29 mouse cellular contexts compared by ENCODE assay signal in the genomic region with DNA sequence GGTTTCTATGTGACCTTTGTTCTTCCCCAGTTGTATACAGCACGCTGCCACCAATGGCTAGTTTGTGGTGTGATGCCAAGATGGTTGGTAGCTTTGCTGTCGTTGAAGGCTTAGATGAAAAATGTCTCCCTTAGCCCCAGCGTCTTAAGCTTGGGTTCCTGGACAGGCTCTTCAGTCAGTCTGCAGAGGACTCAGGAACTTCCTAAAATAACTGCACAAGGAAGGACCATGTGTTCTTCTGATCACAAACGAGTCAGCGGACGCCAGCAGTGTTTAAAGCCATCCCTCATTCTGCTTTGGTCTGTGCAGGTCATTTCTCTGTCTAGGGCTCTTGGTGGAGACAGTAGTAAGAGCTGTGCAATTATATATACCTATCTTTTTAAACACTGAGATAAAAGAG. TPM values are rescaled to one million over a fixed set of nuclear protein-coding genes. Genes with fewer than 3 reads are reported as not detected.
DNase-seq lines count a peak whose midpoint lies in the region; ATAC-seq and TF ChIP-seq lines count a peak whose summit lies in the region.
"Had no signal": no experiment of that assay in that cellular context is flagged by ENCODE, and none has a peak within 500 bp of the region (broad histone marks: within the 10 kb centered on the region; RNA-seq: fewer than 3 reads in every experiment).

No protein-coding gene starts in this region.

- WGBS in heart, embryonic 10.5 days: 62% methylated on average over 6 of the region's 6 CpGs
- 53% methylated on average over 6 of the region's 6 CpGs for WGBS in liver, postnatal 0 days (ENCODE audit: insufficient replicate concordance)

- H3K27me3 ChIP-seq in heart, embryonic 10.5 days (ENCODE audit: insufficient read depth, poor library complexity, severe bottlenecking): no peaks in the 10 kb centered on the region
- H3K27me3 ChIP-seq in liver, postnatal 0 days (ENCODE audit: insufficient read depth, low read length): no peaks in the 10 kb centered on the region
- H3K27me3 ChIP-seq: limb, embryonic 15.5 days; liver, embryonic 13.5 days; neural tube, embryonic 12.5 days; Patski had no signal

- no peak overlapping the region for H3K4me3 ChIP-seq in heart, embryonic 10.5 days
- no peak overlapping the region for H3K4me3 ChIP-seq in liver, postnatal 0 days (ENCODE audit: low read depth, low read length)
- H3K4me3 ChIP-seq: erythroblast, embryonic 14.5 days; limb, embryonic 10.5 days; limb, embryonic 15.5 days; liver, embryonic 13.5 days; midbrain, embryonic 10.5 days; myocyte; neural tube, embryonic 12.5 days had no signal

- H3K36me3 ChIP-seq in heart, embryonic 10.5 days: peaks cover 99% of the 10 kb centered on the region
- H3K36me3 ChIP-seq in liver, postnatal 0 days (replicated peaks; ENCODE audit: insufficient read depth, low read length): peaks cover 78% of the 10 kb centered on the region

- H3K4me2 ChIP-seq in liver, postnatal 0 days (ENCODE audit: low read depth, low read length): no peak overlapping the region
- H3K4me2 ChIP-seq: hindbrain, embryonic 14.5 days; limb, embryonic 15.5 days; liver, embryonic 13.5 days; lung, embryonic 14.5 days; neural tube, embryonic 12.5 days had no signal

- peak; percentile 90 for DNase-seq in heart, adult 11 months
- no peak for DNase-seq in heart, embryonic 10.5 days (ENCODE audit: low spot score)
- peak; percentile 28 for DNase-seq in kidney, adult 9 months
- DNase-seq in kidney, adult 11 months: no peak
- DNase-seq in layer of hippocampus, adult 9-11 months: peak; percentile 22
- no peak for DNase-seq in layer of hippocampus, postnatal 25 days (ENCODE audit: extremely low spot score in 1 of 2, low spot score in 1 of 2)
- peak; percentile 55 for DNase-seq in brain, adult 2 months (ENCODE audit: low read depth, low spot score)
- DNase-seq in liver, postnatal 0 days: no peak
- DNase-seq: adrenal gland, postnatal 10 days; cerebellum, postnatal 10 days; gastrocnemius, postnatal 25 days; liver, embryonic 13.5 days; lung, embryonic 14.5 days; lung, postnatal 14 days; right cerebral cortex, adult 18-20 months; spleen, adult 18-20 months; thymus, adult 18-20 months; thymus, postnatal 25 days had no signal

- no peak for TF ChIP-seq EP300 in liver, postnatal 0 days (IDR thresholded peaks at IDR 0.05; ENCODE audit: low read depth)

- no peak for ATAC-seq in liver, postnatal 0 days
- ATAC-seq: forebrain, embryonic 16.5 days; intestine, postnatal 0 days; Patski had no signal

- H3K27ac ChIP-seq in heart, embryonic 10.5 days: no peak overlapping the region
- no peak overlapping the region for H3K27ac ChIP-seq in liver, postnatal 0 days (ENCODE audit: low read depth)
- H3K27ac ChIP-seq: hindbrain, embryonic 14.5 days; limb, embryonic 10.5 days; limb, embryonic 15.5 days; liver, embryonic 13.5 days; midbrain, embryonic 10.5 days; neural tube, embryonic 12.5 days; stomach, postnatal 0 days had no signal

- no peak for TF ChIP-seq CTCF in liver, postnatal 0 days (IDR thresholded peaks at IDR 0.05; ENCODE audit: low read depth)

- no peaks in the 10 kb centered on the region for H3K4me1 ChIP-seq in heart, embryonic 10.5 days
- H3K4me1 ChIP-seq in liver, postnatal 0 days (ENCODE audit: insufficient read depth): no peaks in the 10 kb centered on the region
- H3K4me1 ChIP-seq: limb, embryonic 10.5 days; limb, embryonic 15.5 days; liver, embryonic 13.5 days; midbrain, embryonic 10.5 days; neural tube, embryonic 12.5 days had no signal

- no peak overlapping the region for H3K9ac ChIP-seq in liver, postnatal 0 days (replicated peaks)
- H3K9ac ChIP-seq: hindbrain, embryonic 14.5 days; limb, embryonic 15.5 days; liver, embryonic 13.5 days; lung, embryonic 14.5 days; neural tube, embryonic 12.5 days had no signal

- no peaks in the 10 kb centered on the region for H3K9me3 ChIP-seq in heart, embryonic 10.5 days
- H3K9me3 ChIP-seq in liver, postnatal 0 days (ENCODE audit: low read length): no peaks in the 10 kb centered on the region
- H3K9me3 ChIP-seq: limb, embryonic 10.5 days; limb, embryonic 15.5 days; liver, embryonic 13.5 days; midbrain, embryonic 10.5 days; neural tube, embryonic 12.5 days had no signal

RNA-seq across cellular contexts. Expression of a gene that starts 20.8 kb away (rescaled TPM):
- 54.8 and 62.9 TPM in 2 replicates for polyA plus RNA-seq in heart, embryonic 10.5 days (2016; fragmentation: Nextera tagmentation; extraction: Ambion mirVana)
- total RNA-seq in layer of hippocampus, postnatal 25 days (2021): 10 to 100 TPM; 37.6 to 39.4 TPM
- 18.2 and 19.0 TPM in 2 replicates for polyA plus RNA-seq in liver, postnatal 0 days (2015; fragmentation: Nextera tagmentation; extraction: Ambion mirVana)

RNA-seq across cellular contexts. Expression of a gene that starts 35.7 kb away (rescaled TPM):
- 3.1 and 3.9 TPM in 2 replicates for polyA plus RNA-seq in heart, embryonic 10.5 days (2016; fragmentation: Nextera tagmentation; extraction: Ambion mirVana)
- total RNA-seq in layer of hippocampus, postnatal 25 days (2021): 10 to 100 TPM; 15.7 to 17.4 TPM
- polyA plus RNA-seq in liver, postnatal 0 days (2015; fragmentation: Nextera tagmentation; extraction: Ambion mirVana): 9.5 and 10.3 TPM in 2 replicates
- total RNA-seq: gastrocnemius, postnatal 25 days had no signal

Comparison
In these comparisons a context has a peak if more than half of its experiments do, and no peak if none do; other contexts are left out.
1. DNase-seq: peak in heart, adult 11 months (single experiment), kidney, adult 9 months (single experiment), layer of hippocampus, adult 9-11 months (single experiment) and brain, adult 2 months (single experiment); none in heart, embryonic 10.5 days (single experiment), kidney, adult 11 months (single experiment), layer of hippocampus, postnatal 25 days (0 of 2) and liver, postnatal 0 days (single experiment).